Mouse (Mus musculus): ENCODE measurements around the gene Klk14. TPM values are rescaled to one million over a fixed set of nuclear protein-coding genes. Genes with fewer than 3 reads are reported as not detected.

Gene Klk14
- total RNA-seq, 2 experiments from 2014 or later, result not detected

DNA sequence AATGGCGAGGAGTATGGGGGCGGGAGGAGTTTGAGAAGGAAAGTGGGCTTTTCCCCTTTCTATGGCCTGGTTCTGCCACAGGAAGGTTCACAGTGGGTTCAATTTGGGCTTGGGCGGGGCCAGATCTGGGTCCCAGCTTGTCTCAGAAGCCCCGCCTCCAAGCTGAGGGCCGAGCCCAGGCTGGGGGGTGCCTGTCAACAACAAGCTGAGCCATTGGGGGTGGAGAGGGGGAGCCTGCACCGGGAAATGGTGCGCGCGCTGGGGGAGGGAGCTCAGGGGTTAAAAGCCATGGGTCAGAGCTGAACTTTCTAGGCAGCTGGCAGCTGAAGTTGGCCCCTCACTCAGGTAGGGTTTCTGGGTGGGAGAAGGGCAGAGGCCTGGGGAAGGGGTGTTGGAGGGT is 22.7 kb downstream of the Klk14 start:
- no peak for DNase-seq
- intact Hi-C loops (cut with DNase I), result no loop called here

DNA sequence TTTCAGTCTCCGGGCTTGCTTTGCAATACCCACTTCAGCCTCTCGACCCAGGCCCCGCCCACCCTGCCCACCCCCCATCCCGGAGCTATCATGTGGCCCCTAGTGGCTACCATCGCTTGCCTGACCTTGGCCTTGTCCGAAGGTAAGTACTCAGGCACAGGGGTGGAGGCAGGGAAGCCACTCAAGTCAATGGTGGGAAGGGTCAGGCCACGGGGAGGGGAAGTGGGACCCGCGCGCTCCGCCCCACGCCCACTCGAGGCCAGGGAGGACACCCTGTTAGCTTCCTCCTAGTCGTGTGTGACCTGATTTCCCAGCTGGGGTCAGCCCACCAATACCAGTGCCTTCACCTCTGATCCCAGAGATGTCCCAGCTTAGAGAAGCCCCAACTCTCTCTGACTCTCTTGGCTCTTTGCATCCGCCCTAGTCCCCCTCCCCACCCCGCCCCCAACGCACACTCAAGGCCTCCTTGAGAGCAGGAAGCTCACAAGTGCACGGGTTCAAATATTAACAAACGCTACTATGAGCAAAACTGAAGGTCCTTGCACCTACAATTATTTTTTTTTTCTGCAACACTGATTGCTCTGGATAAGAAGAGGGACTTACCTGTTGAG is 23.6 kb downstream of the Klk14 start:
- intact Hi-C loops (cut with DNase I), result no loop called here
- no peak for DNase-seq

Other genes with a start within 250 kb of the Klk14 start
- gene Cldnd2, start 249.6 kb upstream of the Klk14 start, total RNA-seq (2021), result not detected
- 1,000 to 10,000 TPM; 1,079 to 1,148 TPM for gene Etfb, start 246.3 kb upstream of the Klk14 start, total RNA-seq (2021)
- gene Gm45233, start 246.3 kb upstream of the Klk14 start, total RNA-seq (2021), result 1 to 10 TPM; 1.7 to 2.1 TPM
- gene Vsig10l, start 227.3 kb upstream of the Klk14 start, total RNA-seq (2021), result 1 to 10 TPM; 4.4 to 5.0 TPM
- under 1 TPM; 0.37 to 0.89 TPM for gene Iglon5, start 200.3 kb upstream of the Klk14 start, total RNA-seq (2021)
- gene 4931406B18Rik, start 184.5 kb upstream of the Klk14 start, total RNA-seq (2021), result not detected
- gene Cd33, start 146.0 kb upstream of the Klk14 start, total RNA-seq (2021), result 1 to 10 TPM; 2.2 to 2.3 TPM
- 1 to 10 TPM in 1 of 2 experiments, under 1 TPM in 1; 0.81 to 1.5 TPM for gene Zfp658, start 128.2 kb upstream of the Klk14 start, total RNA-seq (2021)
- gene Zfp719, start 110.8 kb upstream of the Klk14 start, total RNA-seq (2021), result 1 to 10 TPM; 9.2 to 9.5 TPM
- gene Zfp819, start 83.2 kb upstream of the Klk14 start, total RNA-seq (2021), result not detected
- gene Ceacam18, start 55.7 kb upstream of the Klk14 start, total RNA-seq (2021), result not detected
- gene Siglece, start 30.3 kb upstream of the Klk14 start, total RNA-seq (2021), result under 1 TPM; 0.81 to 0.94 TPM
- 1 to 10 TPM; 4.8 to 5.4 TPM for gene Ctu1, start 18.4 kb upstream of the Klk14 start, total RNA-seq (2021)
- not detected for gene Klk13, start 22.1 kb downstream of the Klk14 start, total RNA-seq (2021)
- not detected for gene Klk12, start 78.5 kb downstream of the Klk14 start, total RNA-seq (2021)
- not detected for gene Klk11, start 84.2 kb downstream of the Klk14 start, total RNA-seq (2021)
- gene Klk10, start 90.6 kb downstream of the Klk14 start, total RNA-seq (2021), result not detected
- gene Klk9, start 101.5 kb downstream of the Klk14 start, total RNA-seq (2021), result not detected
- 10 to 100 TPM; 13.0 to 19.9 TPM for gene Klk8, start 107.2 kb downstream of the Klk14 start, total RNA-seq (2021)
- not detected for gene Klk7, start 120.9 kb downstream of the Klk14 start, total RNA-seq (2021)
- not detected for gene Klk6, start 134.1 kb downstream of the Klk14 start, total RNA-seq (2021)
- gene Klk5, start 151.6 kb downstream of the Klk14 start, total RNA-seq (2021), result not detected
- gene Klk4, start 190.7 kb downstream of the Klk14 start, total RNA-seq (2021), result not detected
- not detected for gene Klk15, start 243.3 kb downstream of the Klk14 start, total RNA-seq (2021)

Data from heart, postnatal 10 days (tissue).